Mouse (Mus musculus): Measurements from ENCODE around the gene Serpina11. TPM values are rescaled to one million over a fixed set of nuclear protein-coding genes. Genes with fewer than 3 reads are reported as not detected.

The Serpina11 gene
- polyA plus RNA-seq, 1 experiment from 2014 or later, result 0.62 TPM

GRCm38 (mm10) chr12:104000594-104000993 is 10.8 kb upstream of the Serpina11 start:
- 91% methylated on average over 3 of the region's 3 CpGs for WGBS
- no peak overlapping the region for H3K27ac ChIP-seq (ENCODE audit: low read length)
- no peak for ATAC-seq (ENCODE audit: insufficient read depth, low FRiP score)

GRCm38 (mm10) chr12:103999611-104000010 is 9.9 kb upstream of the Serpina11 start:
- ATAC-seq (ENCODE audit: insufficient read depth, low FRiP score), result no peak
- H3K4me2 ChIP-seq (ENCODE audit: low read depth, low read length), result no peak overlapping the region
- H3K9me3 ChIP-seq (replicated peaks; ENCODE audit: control insufficient read depth, low read length), result no peaks in the 10 kb centered on the region
- H3K27ac ChIP-seq (ENCODE audit: low read length), result no peak overlapping the region
- H3K36me3 ChIP-seq (ENCODE audit: control insufficient read depth, insufficient read depth, low read length), result no peaks in the 10 kb centered on the region
- no peak overlapping the region for H3K4me3 ChIP-seq (replicated peaks; ENCODE audit: low read length)
- WGBS, result 82% methylated on average over 8 of the region's 8 CpGs
- H3K4me1 ChIP-seq (ENCODE audit: control insufficient read depth, insufficient read depth, low read length), result peaks cover 7% of the 10 kb centered on the region; the same call in 1 of the 2 replicates
- H3K27me3 ChIP-seq (ENCODE audit: control insufficient read depth, insufficient read depth, low read length), result no peaks in the 10 kb centered on the region
- no peak overlapping the region for H3K9ac ChIP-seq (ENCODE audit: low read length)

More at GRCm38 (mm10) chr12:104000594-104000993, 10.8 kb upstream of the Serpina11 start:
- Histone ChIP-seq H3K4me2 (ENCODE audit: low read depth, low read length) (no peak overlapping the region), H3K36me3 (ENCODE audit: control insufficient read depth, insufficient read depth, low read length) (no peaks in the 10 kb centered on the region), H3K4me3 (replicated peaks; ENCODE audit: low read length) (no peak overlapping the region), H3K9ac (ENCODE audit: low read length) (no peak overlapping the region), H3K4me1 (ENCODE audit: control insufficient read depth, insufficient read depth, low read length) (peaks cover 7% of the 10 kb centered on the region; the same call in 1 of the 2 replicates), H3K27me3 (ENCODE audit: control insufficient read depth, insufficient read depth, low read length) (no peaks in the 10 kb centered on the region), H3K9me3 (replicated peaks; ENCODE audit: control insufficient read depth, low read length) (no peaks in the 10 kb centered on the region)

GRCm38 (mm10) chr12:103996513-103996912 is 6.8 kb upstream of the Serpina11 start:
- H3K4me1 ChIP-seq (ENCODE audit: control insufficient read depth, insufficient read depth, low read length), result no peaks in the 10 kb centered on the region
- H3K27me3 ChIP-seq (ENCODE audit: control insufficient read depth, insufficient read depth, low read length), result no peaks in the 10 kb centered on the region
- no peak overlapping the region for H3K27ac ChIP-seq (ENCODE audit: low read length)
- no peak overlapping the region for H3K4me2 ChIP-seq (ENCODE audit: low read depth, low read length)
- H3K9me3 ChIP-seq (replicated peaks; ENCODE audit: control insufficient read depth, low read length), result no peaks in the 10 kb centered on the region
- 58% methylated on average over 2 of the region's 2 CpGs for WGBS
- H3K36me3 ChIP-seq (ENCODE audit: control insufficient read depth, insufficient read depth, low read length), result no peaks in the 10 kb centered on the region
- H3K9ac ChIP-seq (ENCODE audit: low read length), result no peak overlapping the region
- no peak overlapping the region for H3K4me3 ChIP-seq (replicated peaks; ENCODE audit: low read length)
- ATAC-seq (ENCODE audit: insufficient read depth, low FRiP score), result no peak

- H3K36me3 ChIP-seq (ENCODE audit: control insufficient read depth, insufficient read depth, low read length), result no peaks in the 10 kb centered on the region
- H3K4me3 ChIP-seq (replicated peaks; ENCODE audit: low read length), result no peak overlapping the region
- no peaks in the 10 kb centered on the region for H3K27me3 ChIP-seq (ENCODE audit: control insufficient read depth, insufficient read depth, low read length)
- no peak overlapping the region for H3K9ac ChIP-seq (ENCODE audit: low read length)
- H3K4me2 ChIP-seq (ENCODE audit: low read depth, low read length), result no peak overlapping the region
- H3K4me1 ChIP-seq (ENCODE audit: control insufficient read depth, insufficient read depth, low read length), result no peaks in the 10 kb centered on the region
- no peak overlapping the region for H3K27ac ChIP-seq (ENCODE audit: low read length)
- no peaks in the 10 kb centered on the region for H3K9me3 ChIP-seq (replicated peaks; ENCODE audit: control insufficient read depth, low read length)
- WGBS, result 36% methylated on average over 5 of the region's 5 CpGs
- ATAC-seq (ENCODE audit: insufficient read depth, low FRiP score), result no peak
Observed at GRCm38 (mm10) chr12:103995292-103996072, 5.7 kb upstream of the Serpina11 start.

GRCm38 (mm10) chr12:103992945-103993344 is 3.2 kb upstream of the Serpina11 start:
- Histone ChIP-seq H3K4me3 (replicated peaks; ENCODE audit: low read length) (no peak overlapping the region), H3K4me2 (ENCODE audit: low read depth, low read length) (no peak overlapping the region), H3K27ac (ENCODE audit: low read length) (no peak overlapping the region), H3K27me3 (ENCODE audit: control insufficient read depth, insufficient read depth, low read length) (no peaks in the 10 kb centered on the region), H3K9me3 (replicated peaks; ENCODE audit: control insufficient read depth, low read length) (no peaks in the 10 kb centered on the region), H3K9ac (ENCODE audit: low read length) (no peak overlapping the region), H3K4me1 (ENCODE audit: control insufficient read depth, insufficient read depth, low read length) (no peaks in the 10 kb centered on the region), H3K36me3 (ENCODE audit: control insufficient read depth, insufficient read depth, low read length) (no peaks in the 10 kb centered on the region)
- ATAC-seq (ENCODE audit: insufficient read depth, low FRiP score), result no peak
- 67% methylated on average over 7 of the region's 7 CpGs for WGBS

- no peak for ATAC-seq (ENCODE audit: insufficient read depth, low FRiP score)
- Histone ChIP-seq H3K27ac (ENCODE audit: low read length) (no peak overlapping the region), H3K4me3 (replicated peaks; ENCODE audit: low read length) (no peak overlapping the region)
Observed at GRCm38 (mm10) chr12:103989514-103989767, 316 bp downstream of the Serpina11 start.

GRCm38 (mm10) chr12:103988754-103989513 is 823 bp downstream of the Serpina11 start:
- Histone ChIP-seq H3K27me3 (ENCODE audit: control insufficient read depth, insufficient read depth, low read length) (no peaks in the 10 kb centered on the region), H3K36me3 (ENCODE audit: control insufficient read depth, insufficient read depth, low read length) (no peaks in the 10 kb centered on the region), H3K4me2 (ENCODE audit: low read depth, low read length) (no peak overlapping the region), H3K4me1 (ENCODE audit: control insufficient read depth, insufficient read depth, low read length) (no peaks in the 10 kb centered on the region), H3K9ac (ENCODE audit: low read length) (no peak overlapping the region), H3K27ac (ENCODE audit: low read length) (no peak overlapping the region), H3K9me3 (replicated peaks; ENCODE audit: control insufficient read depth, low read length) (no peaks in the 10 kb centered on the region), H3K4me3 (replicated peaks; ENCODE audit: low read length) (no peak overlapping the region)
- ATAC-seq (ENCODE audit: insufficient read depth, low FRiP score), result no peak
- WGBS, result 29% methylated on average over 14 of the region's 14 CpGs

More at GRCm38 (mm10) chr12:103989514-103989767, 316 bp downstream of the Serpina11 start:
- H3K4me2 ChIP-seq (ENCODE audit: low read depth, low read length), result no peak overlapping the region
- H3K9me3 ChIP-seq (replicated peaks; ENCODE audit: control insufficient read depth, low read length), result no peaks in the 10 kb centered on the region
- H3K9ac ChIP-seq (ENCODE audit: low read length), result no peak overlapping the region
- H3K36me3 ChIP-seq (ENCODE audit: control insufficient read depth, insufficient read depth, low read length), result no peaks in the 10 kb centered on the region
- H3K4me1 ChIP-seq (ENCODE audit: control insufficient read depth, insufficient read depth, low read length), result no peaks in the 10 kb centered on the region
- no peaks in the 10 kb centered on the region for H3K27me3 ChIP-seq (ENCODE audit: control insufficient read depth, insufficient read depth, low read length)
- 55% methylated on average over 2 of the region's 2 CpGs for WGBS

- Histone ChIP-seq H3K4me1 (ENCODE audit: control insufficient read depth, insufficient read depth, low read length) (no peaks in the 10 kb centered on the region), H3K4me2 (ENCODE audit: low read depth, low read length) (no peak overlapping the region), H3K27me3 (ENCODE audit: control insufficient read depth, insufficient read depth, low read length) (no peaks in the 10 kb centered on the region), H3K27ac (ENCODE audit: low read length) (no peak overlapping the region), H3K36me3 (ENCODE audit: control insufficient read depth, insufficient read depth, low read length) (no peaks in the 10 kb centered on the region), H3K4me3 (replicated peaks; ENCODE audit: low read length) (no peak overlapping the region), H3K9ac (ENCODE audit: low read length) (no peak overlapping the region), H3K9me3 (replicated peaks; ENCODE audit: control insufficient read depth, low read length) (no peaks in the 10 kb centered on the region)
- ATAC-seq (ENCODE audit: insufficient read depth, low FRiP score), result no peak
- WGBS, result 54% methylated on average over 5 of the region's 5 CpGs
Observed at GRCm38 (mm10) chr12:103985868-103986267, 3.9 kb downstream of the Serpina11 start.

- 63% methylated on average over 4 of the region's 4 CpGs for WGBS
- no peaks in the 10 kb centered on the region for H3K9me3 ChIP-seq (replicated peaks; ENCODE audit: control insufficient read depth, low read length)
Observed at GRCm38 (mm10) chr12:103984935-103985334, 4.8 kb downstream of the Serpina11 start.

More at GRCm38 (mm10) chr12:103984935-103985334, 4.8 kb downstream of the Serpina11 start:
- no peak overlapping the region for H3K4me2 ChIP-seq (ENCODE audit: low read depth, low read length)
- H3K36me3 ChIP-seq (ENCODE audit: control insufficient read depth, insufficient read depth, low read length), result no peaks in the 10 kb centered on the region
- no peak overlapping the region for H3K9ac ChIP-seq (ENCODE audit: low read length)
- no peak for ATAC-seq (ENCODE audit: insufficient read depth, low FRiP score)
- no peaks in the 10 kb centered on the region for H3K4me1 ChIP-seq (ENCODE audit: control insufficient read depth, insufficient read depth, low read length)
- no peaks in the 10 kb centered on the region for H3K27me3 ChIP-seq (ENCODE audit: control insufficient read depth, insufficient read depth, low read length)
- H3K27ac ChIP-seq (ENCODE audit: low read length), result no peak overlapping the region
- no peak overlapping the region for H3K4me3 ChIP-seq (replicated peaks; ENCODE audit: low read length)
